Mouse (Mus musculus): Measurements from ENCODE around the gene Fth1. TPM values are rescaled to one million over a fixed set of nuclear protein-coding genes. Genes with fewer than 3 reads are reported as not detected.

The Fth1 gene
- polyA plus RNA-seq, 1 experiment from 2014 or later = 3,796 TPM

- no peak for DNase-seq (ENCODE audit: low spot score)
- H3K36me3 ChIP-seq (ENCODE audit: control insufficient read depth, insufficient read depth, low read length) = no peaks in the 10 kb centered on the region
- H3K9me3 ChIP-seq (ENCODE audit: control insufficient read depth, low read length) = no peaks in the 10 kb centered on the region
- H3K9ac ChIP-seq (ENCODE audit: low read depth, low read length) = no peak overlapping the region
- peaks cover 43% of the 10 kb centered on the region for H3K4me1 ChIP-seq (replicated peaks; ENCODE audit: control insufficient read depth, insufficient read depth, low read length)
- H3K27me3 ChIP-seq (replicated peaks; ENCODE audit: control insufficient read depth, insufficient read depth, low read length) = no peaks in the 10 kb centered on the region
- peak overlapping the region; percentile 44 for H3K27ac ChIP-seq (ENCODE audit: low read depth, low read length)
- WGBS = 64% methylated on average over 10 of the region's 10 CpGs
- ATAC-seq (replicated peaks; ENCODE audit: low FRiP score) = no peak
- no peak overlapping the region for H3K4me2 ChIP-seq
- H3K4me3 ChIP-seq (ENCODE audit: low read depth, low read length) = no peak overlapping the region
Measured at GRCm38 (mm10) chr19:9977085-9977484, 3.3 kb upstream of the Fth1 start.

- peak overlapping the region; percentile 53 for H3K4me2 ChIP-seq
- H3K27ac ChIP-seq (ENCODE audit: low read depth, low read length) = peak overlapping the region; percentile 79
- no peak overlapping the region for H3K4me3 ChIP-seq (ENCODE audit: low read depth, low read length)
- H3K27me3 ChIP-seq (replicated peaks; ENCODE audit: control insufficient read depth, insufficient read depth, low read length) = no peaks in the 10 kb centered on the region
- H3K4me1 ChIP-seq (replicated peaks; ENCODE audit: control insufficient read depth, insufficient read depth, low read length) = peaks cover 45% of the 10 kb centered on the region
- no peaks in the 10 kb centered on the region for H3K9me3 ChIP-seq (ENCODE audit: control insufficient read depth, low read length)
- H3K36me3 ChIP-seq (ENCODE audit: control insufficient read depth, insufficient read depth, low read length) = peaks cover under 1% of the 10 kb centered on the region; the same call in 1 of the 2 replicates
- WGBS = 21% methylated on average over 5 of the region's 5 CpGs
- ATAC-seq (replicated peaks; ENCODE audit: low FRiP score) (peak; percentile 43), DNase-seq (ENCODE audit: low spot score) (no peak)
- peak overlapping the region; percentile 55 for H3K9ac ChIP-seq (ENCODE audit: low read depth, low read length)
Measured at GRCm38 (mm10) chr19:9978431-9978951, 1.9 kb upstream of the Fth1 start.

GRCm38 (mm10) chr19:9979156-9979555, 1.2 kb upstream of the Fth1 start:
- Histone ChIP-seq H3K4me1 (replicated peaks; ENCODE audit: control insufficient read depth, insufficient read depth, low read length) (peaks cover 51% of the 10 kb centered on the region), H3K9ac (ENCODE audit: low read depth, low read length) (peak overlapping the region; percentile 55; the same call in 1 of the 2 replicates), H3K27ac (ENCODE audit: low read depth, low read length) (peak overlapping the region; percentile 79), H3K4me2 (peak overlapping the region; percentile 53), H3K36me3 (ENCODE audit: control insufficient read depth, insufficient read depth, low read length) (peaks cover 7% of the 10 kb centered on the region), H3K27me3 (replicated peaks; ENCODE audit: control insufficient read depth, insufficient read depth, low read length) (no peaks in the 10 kb centered on the region), H3K9me3 (ENCODE audit: control insufficient read depth, low read length) (no peaks in the 10 kb centered on the region), H3K4me3 (ENCODE audit: low read depth, low read length) (no peak overlapping the region)
- 74% methylated on average over 2 of the region's 2 CpGs for WGBS
- no peak for ATAC-seq (replicated peaks; ENCODE audit: low FRiP score)
- no peak for DNase-seq (ENCODE audit: low spot score)

- peak overlapping the region; percentile 98 for H3K9ac ChIP-seq (ENCODE audit: low read depth, low read length)
- peak overlapping the region; percentile 100 for H3K27ac ChIP-seq (ENCODE audit: low read depth, low read length)
- ATAC-seq (replicated peaks; ENCODE audit: low FRiP score) (no peak), DNase-seq (ENCODE audit: low spot score) (no peak)
- peaks cover 27% of the 10 kb centered on the region for H3K36me3 ChIP-seq (ENCODE audit: control insufficient read depth, insufficient read depth, low read length)
- peak overlapping the region; percentile 99 for H3K4me3 ChIP-seq (ENCODE audit: low read depth, low read length)
- H3K4me1 ChIP-seq (replicated peaks; ENCODE audit: control insufficient read depth, insufficient read depth, low read length) = peaks cover 49% of the 10 kb centered on the region
- no peaks in the 10 kb centered on the region for H3K9me3 ChIP-seq (ENCODE audit: control insufficient read depth, low read length)
- no peaks in the 10 kb centered on the region for H3K27me3 ChIP-seq (replicated peaks; ENCODE audit: control insufficient read depth, insufficient read depth, low read length)
- H3K4me2 ChIP-seq = peak overlapping the region; percentile 94
- WGBS = 57% methylated on average over 4 of the region's 4 CpGs
Measured at GRCm38 (mm10) chr19:9981621-9982020, 1.2 kb downstream of the Fth1 start.

GRCm38 (mm10) chr19:9982151-9982851, 1.9 kb downstream of the Fth1 start:
- H3K9me3 ChIP-seq (ENCODE audit: control insufficient read depth, low read length) = no peaks in the 10 kb centered on the region
- peak overlapping the region; percentile 98 for H3K9ac ChIP-seq (ENCODE audit: low read depth, low read length)
- H3K4me3 ChIP-seq (ENCODE audit: low read depth, low read length) = peak overlapping the region; percentile 99
- H3K4me1 ChIP-seq (replicated peaks; ENCODE audit: control insufficient read depth, insufficient read depth, low read length) = peaks cover 54% of the 10 kb centered on the region
- peak; percentile 98 for DNase-seq (ENCODE audit: low spot score)
- ATAC-seq (replicated peaks; ENCODE audit: low FRiP score) = peak; percentile 89
- H3K27ac ChIP-seq (ENCODE audit: low read depth, low read length) = peak overlapping the region; percentile 100
- peak overlapping the region; percentile 94 for H3K4me2 ChIP-seq
- WGBS = under 1% methylated on average over 59 of the region's 59 CpGs
- peaks cover 27% of the 10 kb centered on the region for H3K36me3 ChIP-seq (ENCODE audit: control insufficient read depth, insufficient read depth, low read length)
- H3K27me3 ChIP-seq (replicated peaks; ENCODE audit: control insufficient read depth, insufficient read depth, low read length) = no peaks in the 10 kb centered on the region

- H3K4me1 ChIP-seq (replicated peaks; ENCODE audit: control insufficient read depth, insufficient read depth, low read length) = peaks cover 52% of the 10 kb centered on the region
- ATAC-seq (replicated peaks; ENCODE audit: low FRiP score) = peak; percentile 84
Measured at GRCm38 (mm10) chr19:9982852-9983542, 2.6 kb downstream of the Fth1 start.

GRCm38 (mm10) chr19:9984111-9985055, 4.0 kb downstream of the Fth1 start:
- Histone ChIP-seq H3K9me3 (ENCODE audit: control insufficient read depth, low read length) (no peaks in the 10 kb centered on the region), H3K36me3 (ENCODE audit: control insufficient read depth, insufficient read depth, low read length) (peaks cover 27% of the 10 kb centered on the region), H3K4me1 (replicated peaks; ENCODE audit: control insufficient read depth, insufficient read depth, low read length) (peaks cover 50% of the 10 kb centered on the region), H3K9ac (ENCODE audit: low read depth, low read length) (peak overlapping the region; percentile 98), H3K27ac (ENCODE audit: low read depth, low read length) (peak overlapping the region; percentile 100), H3K4me3 (ENCODE audit: low read depth, low read length) (peak overlapping the region; percentile 99), H3K4me2 (peak overlapping the region; percentile 94), H3K27me3 (replicated peaks; ENCODE audit: control insufficient read depth, insufficient read depth, low read length) (no peaks in the 10 kb centered on the region)
- WGBS = 80% methylated on average over 20 of the region's 20 CpGs
- no peak for DNase-seq (ENCODE audit: low spot score)
- ATAC-seq (replicated peaks; ENCODE audit: low FRiP score) = no peak

More at GRCm38 (mm10) chr19:9982852-9983542, 2.6 kb downstream of the Fth1 start:
- Histone ChIP-seq H3K4me3 (ENCODE audit: low read depth, low read length) (peak overlapping the region; percentile 99), H3K9ac (ENCODE audit: low read depth, low read length) (peak overlapping the region; percentile 98), H3K4me2 (peak overlapping the region; percentile 94), H3K9me3 (ENCODE audit: control insufficient read depth, low read length) (no peaks in the 10 kb centered on the region), H3K36me3 (ENCODE audit: control insufficient read depth, insufficient read depth, low read length) (peaks cover 27% of the 10 kb centered on the region), H3K27ac (ENCODE audit: low read depth, low read length) (peak overlapping the region; percentile 100), H3K27me3 (replicated peaks; ENCODE audit: control insufficient read depth, insufficient read depth, low read length) (no peaks in the 10 kb centered on the region)
- under 1% methylated on average over 31 of the region's 31 CpGs for WGBS
- DNase-seq (ENCODE audit: low spot score) = peak; percentile 66

All from liver, embryonic 11.5 days (tissue).